Mouse (Mus musculus) C2C12 (cell line): ENCODE data around the gene Lpar2. TPM values are rescaled to one million over a fixed set of nuclear protein-coding genes. Genes with fewer than 3 reads are reported as not detected.

Source experiments
- H3K27me3 ChIP-seq: one replicate; pipeline ENCODE4 v1.6.1; 2011; ENCODE audit not compliant: control insufficient read depth, insufficient read depth, insufficient read length
- H3K36me3 ChIP-seq: one replicate; pipeline ENCODE4 v1.6.1; 2011; ENCODE audit not compliant: control insufficient read depth, insufficient read depth
- H3K4me3 ChIP-seq: one replicate; pipeline ENCODE4 v1.5.1; 2011; ENCODE audit warnings: mild to moderate bottlenecking, control low read depth; ENCODE audit not compliant: poor library complexity, insufficient read depth, severe bottlenecking
- H3K79me2 ChIP-seq: one replicate; pipeline ENCODE4 v1.6.1; 2011; ENCODE audit not compliant: control insufficient read depth, insufficient read depth
- H3K79me3 ChIP-seq: one replicate; pipeline ENCODE4 v1.6.1; 2011; ENCODE audit warnings: low read depth, control low read depth
- H3ac ChIP-seq: one replicate; pipeline ENCODE3; 2011; ENCODE audit warnings: low read depth; ENCODE audit not compliant: control insufficient read depth, insufficient read length
- CEBPB ChIP-seq: IDR thresholded peaks from one replicate; pipeline ENCODE4 v1.6.1; 2011; ENCODE audit warnings: low read depth, mild to moderate bottlenecking, control low read depth, moderate library complexity
- CTCF ChIP-seq: IDR thresholded peaks from one replicate; pipeline ENCODE4 v1.5.1; 2011; ENCODE audit not compliant: control insufficient read depth, insufficient read depth, insufficient read length
- FOSL1 ChIP-seq: IDR thresholded peaks from one replicate; pipeline ENCODE4 v1.8.0; 2011; ENCODE audit warnings: mild to moderate bottlenecking, low read length; ENCODE audit not compliant: poor library complexity, insufficient read depth, severe bottlenecking
- MAX ChIP-seq: IDR thresholded peaks from one replicate; pipeline ENCODE4 v1.6.1; 2011; ENCODE audit warnings: mild to moderate bottlenecking, control low read depth
- MYOD1 ChIP-seq: IDR thresholded peaks from one replicate; pipeline ENCODE4 v1.6.1; 2011; ENCODE audit warnings: low read depth; ENCODE audit not compliant: control insufficient read depth, insufficient read length
- MYOG ChIP-seq: IDR thresholded peaks from one replicate; pipeline ENCODE4 v1.6.1; 2011; ENCODE audit not compliant: control insufficient read depth, insufficient read length; ENCODE audit errors: extremely low read depth
- USF1 ChIP-seq: IDR thresholded peaks from one replicate; pipeline ENCODE4 v1.6.1; 2011; ENCODE audit warnings: low read depth, mild to moderate bottlenecking, control low read depth, moderate library complexity
- long read RNA-seq, 2 experiments: library from polyadenylated mRNA; unstranded; transcript quantifications; one replicate each; pipeline ENCODE4 v2.0.0; 2019 to 2020
- polyA plus RNA-seq: library from polyadenylated mRNA; unstranded; fragments of >200 nt; fragmentation: generic; extraction: Trizol; gene quantifications from one replicate; pipeline ENCODE4 v1.2.1, GENCODE M21; 2012; ENCODE audit warnings: missing spikeins

The Lpar2 gene
- polyA plus RNA-seq = 1.5 TPM
- long read RNA-seq, experiment 1, full-length matches to known transcripts = 3 of 4 reads
- long read RNA-seq, experiment 1, partial matches to known transcripts = 0 of 4 reads
- long read RNA-seq, experiment 1, other reads (novel, unspliced or antisense) = 1 of 4 reads
- long read RNA-seq, experiment 2, full-length matches to known transcripts = 13 of 16 reads
- long read RNA-seq, experiment 2, partial matches to known transcripts = 1 of 16 reads
- long read RNA-seq, experiment 2, other reads (novel, unspliced or antisense) = 2 of 16 reads

DNA sequence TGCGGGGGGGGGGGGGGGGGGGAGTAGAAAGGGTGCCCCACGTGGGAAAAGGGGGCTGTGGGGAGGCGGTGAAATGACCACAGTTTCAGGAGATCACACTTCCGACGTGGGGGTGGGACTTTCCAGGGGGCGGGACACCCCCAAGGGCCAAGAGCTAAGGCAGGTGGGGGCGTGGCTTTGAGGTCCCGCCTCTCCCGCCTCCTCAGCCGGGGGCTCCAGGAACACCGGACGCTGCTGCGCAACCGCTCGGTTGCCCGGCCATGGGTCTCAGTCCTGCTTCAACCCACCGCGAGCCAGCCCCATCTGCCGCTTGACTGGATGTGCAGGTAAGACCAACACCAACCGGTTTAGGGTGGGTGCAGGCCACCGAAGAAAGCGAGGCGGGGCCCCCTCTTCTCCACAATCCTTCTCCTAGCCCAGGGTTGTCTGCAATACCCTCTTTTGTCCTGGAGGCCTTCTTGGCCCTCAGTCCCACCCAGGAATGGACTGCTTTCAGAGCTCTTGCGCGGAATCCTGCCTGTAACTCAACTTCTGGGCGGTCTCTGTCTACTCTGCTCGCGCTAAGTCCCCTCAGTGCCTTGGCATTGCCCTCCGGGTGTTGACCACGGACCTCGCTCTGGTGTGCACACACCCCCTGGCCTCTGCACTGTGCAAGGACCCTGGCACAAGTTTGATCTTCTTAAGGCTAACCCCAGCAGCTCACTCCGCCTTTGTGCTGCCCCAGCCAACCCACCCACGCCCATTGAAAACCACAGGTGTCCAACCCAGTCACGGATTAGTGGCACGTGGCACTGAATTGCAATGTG, at the start of gene Lpar2:
TSS of gene Lpar2 (plus strand) at position 44 of the 806 bp plus-strand sequence.
- H3K27me3 ChIP-seq = no peaks in the 10 kb centered on the region
- no peaks in the 10 kb centered on the region for H3K79me2 ChIP-seq
- peaks cover 10% of the 10 kb centered on the region for H3K36me3 ChIP-seq
- H3K4me3 ChIP-seq = peak within 1 kb of the TSS; percentile 25
- no peaks in the 10 kb centered on the region for H3K79me3 ChIP-seq
- peak within 1 kb of the TSS; percentile 39 for H3ac ChIP-seq
- TF ChIP-seq CEBPB = no peak
- no peak for TF ChIP-seq MYOG
- no peak for TF ChIP-seq FOSL1
- TF ChIP-seq MYOD1 = no peak
- no peak for TF ChIP-seq CTCF
- no peak for TF ChIP-seq USF1
- TF ChIP-seq MAX = no peak

DNA sequence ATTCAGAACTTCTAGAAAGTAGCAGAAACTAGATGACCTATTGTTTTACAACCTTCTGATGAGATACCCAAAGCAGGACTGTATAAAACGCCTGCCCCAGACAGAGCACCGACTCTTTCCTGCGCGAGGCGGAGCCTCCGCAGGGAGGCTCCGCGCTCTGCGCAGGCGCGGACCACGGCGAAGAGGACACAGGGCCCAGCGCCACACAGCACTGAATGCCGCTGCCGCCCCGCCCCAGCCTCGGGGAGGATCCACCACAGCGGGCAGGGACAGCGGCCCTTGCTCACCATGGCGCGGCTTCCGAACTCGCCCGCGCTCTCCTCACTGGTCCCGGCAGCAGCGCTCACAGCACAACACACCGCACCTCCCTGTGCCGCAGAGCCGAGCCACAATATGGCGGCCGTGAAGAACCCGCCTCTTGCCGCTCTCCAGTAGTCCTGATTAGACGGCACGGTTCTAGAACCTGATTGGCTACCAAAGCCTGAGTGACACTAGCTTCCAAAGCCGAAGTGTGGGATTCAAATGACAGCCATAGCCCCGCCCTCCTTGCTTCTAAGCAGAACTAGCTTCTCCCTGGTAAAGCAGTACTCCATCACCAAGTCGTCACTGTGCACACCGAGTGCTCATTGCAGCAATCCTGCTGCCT, 47.6 kb upstream of the Lpar2 start, which contains the start of gene Gm20422:
TSS of gene Gm20422 (minus strand) at position 384 of the 646 bp plus-strand sequence.
- Histone ChIP-seq H3K4me3 (peak within 1 kb of the TSS; percentile 57), H3K27me3 (no peaks in the 10 kb centered on the region), H3K79me3 (peaks cover 38% of the 10 kb centered on the region), H3K79me2 (peaks cover 48% of the 10 kb centered on the region), H3K36me3 (peaks cover 14% of the 10 kb centered on the region), H3ac (peak within 1 kb of the TSS; percentile 96)
- TF ChIP-seq MYOD1 (no peak), FOSL1 (no peak), CEBPB (no peak), USF1 (no peak), MAX (no peak), MYOG (no peak), CTCF (no peak)

DNA sequence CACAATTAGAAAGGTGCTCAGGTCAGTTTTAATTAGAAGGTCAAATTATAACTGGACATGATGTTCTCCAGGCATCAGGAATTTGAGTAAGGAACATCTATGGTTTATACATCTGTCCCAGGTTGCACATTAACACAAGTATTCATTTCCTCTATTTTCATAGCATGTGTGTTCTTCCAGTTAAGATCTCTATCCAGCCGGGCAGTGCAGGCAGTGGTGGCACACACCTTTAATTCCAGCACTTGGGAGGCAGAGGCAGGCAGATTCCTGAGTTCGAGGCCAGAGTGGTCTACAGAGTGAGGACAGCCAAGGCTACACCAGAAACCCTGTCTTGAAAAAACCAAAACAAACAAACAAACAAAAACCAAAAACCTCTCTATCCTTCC, 47.1 kb upstream of the Lpar2 start:
- H3K79me3 ChIP-seq = peaks cover 35% of the 10 kb centered on the region
- H3K79me2 ChIP-seq = peaks cover 43% of the 10 kb centered on the region
- peaks cover 14% of the 10 kb centered on the region for H3K36me3 ChIP-seq
- no peak for TF ChIP-seq MYOD1
- no peak for TF ChIP-seq CTCF
- TF ChIP-seq FOSL1 = no peak
- no peak for TF ChIP-seq USF1
- no peak for TF ChIP-seq MAX
- no peak for TF ChIP-seq MYOG
- TF ChIP-seq CEBPB = no peak
- H3K27me3 ChIP-seq = no peaks in the 10 kb centered on the region
- H3K4me3 ChIP-seq = no peak overlapping the region
- peak overlapping the region; percentile 30 for H3ac ChIP-seq

- peaks cover 23% of the 10 kb centered on the region for H3K79me2 ChIP-seq
Measured at GRCm38 (mm10) chr8:69777111-69777510, 45.1 kb upstream of the Lpar2 start.

DNA sequence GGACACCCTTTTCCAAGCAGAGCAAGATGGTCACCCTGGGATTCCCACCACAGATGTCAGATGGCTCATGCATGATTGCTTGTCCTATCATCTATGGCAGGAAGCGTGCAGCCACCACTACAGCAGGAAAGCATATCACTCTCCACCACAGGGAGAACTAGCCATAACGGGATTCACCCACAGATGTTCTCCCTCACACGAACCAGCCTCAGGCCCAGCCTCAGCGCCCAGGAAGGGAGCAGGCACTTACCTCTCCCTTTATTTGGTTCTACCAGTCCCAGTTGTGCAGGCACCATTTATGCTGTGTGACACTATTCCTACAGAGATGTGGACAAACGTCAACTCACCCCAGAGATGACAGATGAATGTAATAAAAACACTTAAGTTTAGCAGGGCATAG, 33.1 kb upstream of the Lpar2 start:
- Histone ChIP-seq H3K36me3 (peaks cover 16% of the 10 kb centered on the region), H3ac (no peak overlapping the region), H3K4me3 (no peak overlapping the region), H3K79me3 (peaks cover 29% of the 10 kb centered on the region), H3K27me3 (no peaks in the 10 kb centered on the region), H3K79me2 (peaks cover 33% of the 10 kb centered on the region)
- TF ChIP-seq USF1 = no peak
- TF ChIP-seq CEBPB = no peak

More at GRCm38 (mm10) chr8:69777111-69777510, 45.1 kb upstream of the Lpar2 start:
- TF ChIP-seq CEBPB (no peak), CTCF (no peak), USF1 (no peak), FOSL1 (no peak)
- no peak overlapping the region for H3K4me3 ChIP-seq
- peaks cover 21% of the 10 kb centered on the region for H3K79me3 ChIP-seq
- H3K36me3 ChIP-seq = peaks cover 11% of the 10 kb centered on the region
- no peak overlapping the region for H3ac ChIP-seq
- no peaks in the 10 kb centered on the region for H3K27me3 ChIP-seq

DNA sequence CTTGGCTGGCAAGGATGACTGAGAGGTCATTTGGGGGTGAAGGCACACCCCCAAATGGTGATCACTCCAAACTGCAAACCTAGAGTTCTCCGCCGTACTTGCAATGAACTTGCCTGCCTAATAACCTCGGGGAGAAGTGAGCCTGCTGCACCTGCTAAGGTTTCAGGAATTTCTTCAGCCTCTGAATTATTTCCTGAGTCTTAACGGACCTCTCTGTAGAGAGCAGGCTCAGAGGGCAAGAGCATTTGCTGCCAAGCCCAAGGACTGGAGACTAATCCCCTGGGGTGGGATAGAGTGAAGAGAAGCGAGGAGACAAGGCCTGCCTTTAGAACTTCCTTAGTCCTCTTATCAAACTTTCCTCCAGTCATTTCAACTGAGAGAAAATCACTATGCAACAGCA, 32.5 kb upstream of the Lpar2 start:
- no peak for TF ChIP-seq FOSL1
- no peak for TF ChIP-seq USF1
- TF ChIP-seq MYOD1 = no peak
- no peak for TF ChIP-seq CTCF
- TF ChIP-seq MAX = no peak
- no peak for TF ChIP-seq MYOG
- no peak for TF ChIP-seq CEBPB
- Histone ChIP-seq H3ac (no peak overlapping the region), H3K27me3 (no peaks in the 10 kb centered on the region), H3K79me2 (peaks cover 39% of the 10 kb centered on the region), H3K36me3 (peaks cover 22% of the 10 kb centered on the region), H3K79me3 (peaks cover 29% of the 10 kb centered on the region), H3K4me3 (no peak overlapping the region)
